Mouse (Mus musculus): ENCODE measurements around the gene Gm28374.
"Not testable (repeated sequence)": the region's sequence is repeated elsewhere in the genome, so short reads cannot be mapped to it uniquely, and the experiment has no call there.

The Gm28374 gene

DNA sequence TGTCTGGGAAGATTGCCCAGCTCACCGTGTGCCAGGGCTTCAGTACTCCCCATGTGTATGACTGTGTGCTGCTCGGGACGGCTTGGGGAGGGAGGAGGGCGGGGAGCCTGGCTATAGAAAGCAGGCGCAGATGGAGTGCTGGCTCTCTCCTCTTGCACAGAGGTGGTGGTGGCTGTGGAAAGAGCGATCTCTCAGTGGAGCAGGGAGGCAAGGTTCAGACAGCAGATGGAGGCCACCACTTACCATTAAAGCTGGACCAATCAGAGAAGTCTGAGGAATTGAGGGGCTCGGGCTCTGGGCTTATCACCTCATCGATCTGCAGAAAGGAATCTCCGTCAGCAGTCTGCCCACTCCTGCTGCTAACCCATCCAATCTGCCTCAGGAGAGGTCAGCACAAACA is at the start of gene Gm28374:
Gm28374 (minus strand) TSS at position 101 of the 400 bp plus-strand sequence.
- no peak for DNase-seq

- not testable (repeated sequence) for DNase-seq
Observed at GRCm38 (mm10) chr19:6130414-6131128, 48.5 kb upstream of the Gm28374 start.

DNA sequence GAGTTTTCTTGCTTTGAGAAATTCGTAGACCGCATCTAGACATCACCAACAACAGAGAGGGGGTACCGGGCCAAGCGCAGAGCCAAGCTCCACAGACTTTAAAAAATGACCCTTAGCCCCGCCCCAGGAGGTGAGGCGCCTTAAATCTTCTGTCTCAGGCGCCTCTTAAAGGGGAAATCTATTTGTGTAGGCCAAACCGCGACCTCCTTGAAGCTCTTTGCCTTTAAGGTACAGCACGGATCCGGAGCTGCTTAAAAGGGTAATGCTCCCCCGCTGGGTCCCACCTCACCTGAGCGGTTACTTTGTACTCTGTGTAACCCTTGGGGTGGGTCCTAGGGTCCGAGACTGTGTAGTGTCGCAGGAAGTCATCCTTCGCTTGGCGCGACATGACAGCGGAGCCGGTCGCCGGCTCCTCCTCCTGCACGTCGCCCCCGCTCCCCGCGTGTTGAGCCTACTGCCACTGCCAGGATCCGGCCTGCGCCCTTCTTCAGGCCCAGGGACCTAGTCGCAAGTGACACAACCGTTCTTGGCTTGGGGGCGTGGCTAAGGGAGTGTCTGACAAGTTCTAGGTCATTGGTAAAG is 45.8 kb upstream of the Gm28374 start, which contains the start of gene Snx15:
Snx15 (minus strand) TSS at position 545 of the 582 bp plus-strand sequence.
- peak; percentile 97 for DNase-seq

GRCm38 (mm10) chr19:6126789-6127580 is 44.9 kb upstream of the Gm28374 start:
- DNase-seq, result no peak

DNA sequence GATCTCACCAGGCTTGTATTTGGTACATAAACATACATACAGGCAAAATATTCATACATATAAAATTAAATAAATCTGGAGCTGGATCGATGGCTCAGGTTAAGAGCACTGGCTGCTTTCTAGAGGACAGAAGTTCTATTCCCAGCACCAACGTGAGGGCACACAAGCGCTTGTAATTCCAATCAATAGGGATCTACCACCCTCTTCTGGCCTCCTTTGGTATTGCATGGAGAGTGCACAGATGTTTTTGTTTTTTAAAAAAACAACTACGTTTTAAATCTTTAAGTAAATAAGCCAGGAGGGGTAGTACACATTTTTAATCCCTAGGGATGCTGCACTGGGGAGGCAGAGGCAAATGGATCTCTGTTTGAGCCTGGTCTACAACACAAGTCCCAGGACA is 44.2 kb upstream of the Gm28374 start:
- DNase-seq, result peak; percentile 73

DNA sequence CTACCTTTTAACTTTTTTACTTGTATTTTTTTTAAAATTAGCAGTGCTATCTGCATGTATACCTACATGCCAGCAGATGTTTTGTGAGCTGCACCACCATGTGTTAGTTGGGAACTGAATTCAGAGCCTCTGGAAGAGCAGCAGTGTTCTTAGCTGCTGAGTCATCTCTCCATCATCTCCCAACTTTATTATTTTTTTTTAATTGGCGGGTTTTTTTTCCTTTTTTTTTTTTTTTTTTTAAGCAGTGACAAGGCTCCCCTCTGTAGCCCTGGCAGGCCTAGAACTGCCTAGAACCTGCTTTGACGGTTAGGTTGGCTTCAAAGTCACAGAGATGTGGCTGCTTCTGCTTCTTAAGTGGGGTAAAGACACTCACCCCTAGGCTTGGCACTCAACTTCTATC is 42.8 kb upstream of the Gm28374 start:
- DNase-seq, result no peak

- DNase-seq, result no peak
Observed at GRCm38 (mm10) chr19:6123330-6123729, 41.3 kb upstream of the Gm28374 start.

DNA sequence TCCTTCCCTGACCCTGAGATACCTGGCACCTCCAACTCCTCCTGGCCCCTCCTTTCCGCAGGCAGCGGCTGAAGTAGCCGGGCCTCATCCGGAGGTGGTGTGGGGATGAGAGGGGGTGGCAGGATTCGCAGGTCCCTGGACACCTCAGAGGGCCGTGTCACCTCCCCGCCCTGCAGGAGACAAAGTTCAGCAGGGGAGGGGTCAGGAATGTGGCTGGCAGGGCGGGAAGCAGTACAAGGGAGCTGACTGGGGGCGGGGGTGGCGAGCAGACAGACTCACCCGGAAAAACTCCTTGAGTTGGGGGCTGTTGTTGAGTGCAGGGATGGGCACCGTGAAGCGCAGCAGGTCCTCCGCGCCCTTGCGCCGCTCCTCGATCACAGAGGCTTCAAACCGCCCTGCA is 39.7 kb upstream of the Gm28374 start:
- DNase-seq, result no peak

DNA sequence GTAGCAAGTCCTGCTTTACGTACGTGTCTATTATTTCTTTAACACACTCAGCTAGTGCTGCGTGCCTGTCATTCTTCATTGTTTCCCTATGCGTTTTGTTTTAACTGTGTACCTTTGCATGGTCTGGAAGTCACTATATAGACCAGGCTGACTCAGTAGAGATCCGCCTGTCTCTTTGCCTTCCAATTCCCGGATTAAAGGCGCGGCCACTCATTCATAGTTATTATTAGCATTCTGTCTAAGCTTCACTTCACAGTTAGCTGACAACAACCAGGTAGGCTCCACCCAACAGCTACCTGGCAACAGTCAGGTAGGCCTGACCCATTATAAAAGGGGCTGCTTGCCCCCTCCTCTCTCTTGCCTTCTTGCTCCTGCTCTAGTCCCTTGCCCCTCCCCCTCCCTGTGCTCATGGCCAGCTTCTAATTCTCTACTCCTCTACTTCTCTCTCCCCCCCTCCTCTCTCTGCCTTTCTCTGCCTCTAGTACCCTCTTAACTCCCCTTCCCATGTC is 36.7 kb upstream of the Gm28374 start:
- DNase-seq, result peak; percentile 43

DNA sequence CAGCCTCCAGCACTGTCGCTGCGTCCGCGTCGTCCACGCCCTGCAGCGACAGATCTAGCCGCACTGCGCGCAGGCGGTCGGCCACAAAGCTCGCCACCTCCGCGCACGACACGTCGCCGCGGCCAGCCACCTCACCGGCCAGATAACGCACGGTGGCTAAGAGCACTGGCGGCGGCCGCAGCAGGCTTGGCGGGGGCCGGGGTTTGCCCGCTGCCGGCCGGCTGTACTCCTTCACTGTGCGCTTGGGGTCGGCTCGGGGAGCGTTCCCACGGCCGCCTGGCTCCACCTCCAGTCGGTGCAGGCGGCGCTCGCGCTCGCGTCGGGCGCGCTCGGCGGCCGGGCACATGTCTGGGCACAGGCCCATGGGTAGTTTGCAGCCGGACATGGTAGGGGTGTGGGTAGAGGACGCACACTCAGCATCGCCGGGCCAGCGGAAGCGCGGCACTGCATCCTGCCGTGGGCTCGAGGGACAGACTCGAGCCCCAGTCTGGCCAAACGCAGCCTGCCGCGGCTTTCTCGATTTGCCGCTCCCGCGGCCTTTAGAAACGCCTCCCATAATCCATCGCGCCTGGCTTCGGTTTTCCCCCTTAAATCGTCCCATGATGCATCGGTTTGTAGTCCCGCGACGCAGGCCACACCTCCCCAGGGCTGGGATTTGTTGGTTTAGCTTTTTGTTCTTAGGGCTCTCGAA is 36.1 kb upstream of the Gm28374 start, which contains the start of gene Sac3d1:
Sac3d1 (minus strand) TSS at position 665 of the 691 bp plus-strand sequence.
- DNase-seq, result peak; percentile 89

- peak; percentile 66 for DNase-seq
Observed at GRCm38 (mm10) chr19:6117346-6117985, 35.4 kb upstream of the Gm28374 start.

DNA sequence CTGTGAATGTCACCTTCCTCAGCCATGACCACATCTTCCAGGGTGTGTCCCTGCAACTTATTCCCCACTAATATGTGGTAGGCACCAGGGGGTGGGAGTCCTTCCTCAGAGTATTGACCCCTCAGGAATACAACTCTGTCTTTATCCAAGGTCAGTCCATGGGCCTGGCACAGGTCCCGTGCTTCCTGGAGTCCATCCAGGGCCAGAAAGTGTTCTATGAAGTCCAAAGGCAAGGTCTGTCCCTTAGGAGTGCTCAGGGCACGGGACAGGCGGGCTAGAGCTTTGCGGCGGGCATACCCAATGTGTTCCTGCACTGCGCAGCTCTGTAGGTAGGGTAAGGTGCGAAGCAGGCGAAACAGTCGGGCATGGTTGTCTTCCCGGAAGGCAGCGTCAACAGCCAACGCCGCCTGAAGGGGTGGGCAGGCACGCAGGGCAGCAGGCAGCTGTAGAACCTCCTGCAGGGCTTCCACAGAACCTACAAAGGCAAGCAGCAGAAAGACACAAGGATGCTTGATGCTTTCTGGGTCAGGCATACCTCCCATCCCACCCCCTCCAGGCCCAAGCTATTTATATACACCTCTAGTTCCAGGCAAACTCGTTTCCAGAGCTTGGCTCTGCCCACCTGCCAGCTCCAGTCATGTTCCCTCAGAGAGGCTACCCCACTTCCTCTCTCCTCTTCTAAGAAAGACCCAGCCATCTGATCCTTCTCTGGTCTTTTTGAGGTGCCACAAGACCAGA is 34.2 kb upstream of the Gm28374 start:
- DNase-seq, result no peak

DNA sequence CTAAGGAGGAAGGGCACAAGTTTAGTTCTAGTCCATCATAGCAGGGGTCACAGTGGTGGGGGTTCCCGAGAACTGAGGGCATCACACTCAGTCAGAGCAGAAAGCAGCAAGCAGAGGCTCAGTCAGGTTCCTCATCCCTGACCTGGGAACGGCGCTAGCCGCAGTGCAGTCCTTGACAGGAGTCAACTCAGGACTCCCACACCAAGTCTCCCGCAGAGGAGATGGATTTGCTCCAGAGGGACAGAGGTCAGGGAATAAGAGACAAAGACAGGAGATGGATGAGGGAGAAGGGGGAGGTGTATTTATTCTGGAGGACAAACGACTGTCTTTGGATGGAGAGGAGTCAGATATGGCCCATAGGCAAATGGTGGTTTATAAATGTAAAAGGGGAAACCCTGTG is 31.1 kb upstream of the Gm28374 start:
- DNase-seq, result no peak

DNA sequence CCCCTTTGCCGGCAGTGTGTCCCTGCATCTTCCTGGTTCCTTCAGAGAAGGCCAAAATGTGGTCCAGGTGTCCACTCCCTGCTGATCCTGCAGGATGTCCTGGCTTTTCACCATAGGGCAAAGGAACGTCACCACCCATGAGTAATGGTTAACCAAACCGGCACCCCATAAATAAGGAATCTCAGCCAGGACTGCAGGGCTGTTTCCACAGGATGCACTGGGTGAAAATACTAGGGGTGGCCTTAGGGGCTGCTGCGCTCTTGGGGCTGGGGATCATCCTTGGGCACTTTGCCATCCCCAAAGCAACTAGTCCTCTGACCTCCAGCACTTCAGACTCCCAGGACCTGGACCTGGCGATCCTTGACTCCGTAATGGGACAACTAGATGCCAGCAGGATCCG is 23.5 kb upstream of the Gm28374 start, which contains the start of gene Naaladl1:
Naaladl1 (plus strand) TSS at position 197 of the 400 bp plus-strand sequence.
- no peak for DNase-seq

DNA sequence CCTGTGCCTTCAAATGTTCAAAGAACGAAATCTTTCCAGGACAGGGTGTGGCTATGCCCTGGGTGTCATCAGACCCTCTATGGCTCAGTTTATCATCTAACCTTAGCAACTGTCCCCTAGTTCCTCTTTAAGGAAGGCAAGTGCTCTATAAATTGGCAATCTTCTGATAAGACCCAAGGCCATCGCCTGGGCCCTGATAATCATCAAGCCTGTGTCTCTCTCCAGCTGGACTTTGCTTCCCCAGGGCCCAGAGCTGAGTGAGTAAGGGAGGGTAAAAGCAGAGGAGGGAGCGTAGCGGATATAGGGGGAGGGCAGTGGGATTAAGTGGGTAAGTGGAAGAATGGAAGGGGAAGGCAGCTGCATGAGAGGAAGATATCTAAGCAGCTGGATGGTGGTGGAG is 22.4 kb upstream of the Gm28374 start:
- DNase-seq, result no peak

GRCm38 (mm10) chr19:6102169-6102853 is 20.3 kb upstream of the Gm28374 start:
- DNase-seq, result no peak

GRCm38 (mm10) chr19:6101186-6101585 is 19.1 kb upstream of the Gm28374 start:
- DNase-seq, result no peak

DNA sequence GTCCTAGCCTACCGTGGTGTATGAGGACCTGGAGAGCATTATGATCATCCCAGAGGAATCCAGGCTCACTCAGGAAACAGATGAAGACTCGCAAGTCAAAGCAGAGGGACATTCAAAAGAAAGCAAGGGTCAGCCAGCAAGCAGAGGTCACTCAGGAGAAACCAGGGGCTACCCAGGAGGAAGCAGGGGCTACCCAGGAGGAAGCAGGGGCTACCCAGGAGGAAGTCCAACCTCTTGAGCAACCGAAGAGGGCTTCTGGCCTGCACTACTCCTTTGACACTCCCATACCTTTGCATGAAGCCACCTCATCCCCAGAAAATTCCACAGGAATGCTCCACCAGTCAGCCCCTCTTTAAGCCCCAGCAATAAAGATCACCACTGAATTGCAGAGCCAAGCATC is 15.8 kb upstream of the Gm28374 start:
- DNase-seq, result no peak

- DNase-seq, result no peak
Observed at GRCm38 (mm10) chr19:6094119-6094518, 12.1 kb upstream of the Gm28374 start, which contains the start of gene AC131692.1. TSS of gene AC131692.1 (plus strand) at chr19:6094419.

- no peak for DNase-seq
Observed at GRCm38 (mm10) chr19:6088841-6089240, 6.8 kb upstream of the Gm28374 start.

- DNase-seq, result peak; percentile 73
Observed at GRCm38 (mm10) chr19:6085417-6085879, 3.4 kb upstream of the Gm28374 start.
